Mouse (Mus musculus) hindbrain, embryonic 16.5 days (tissue): Measurements from ENCODE around the gene Abcd3. TPM values are rescaled to one million over a fixed set of nuclear protein-coding genes. Genes with fewer than 3 reads are reported as not detected.
"Not testable (repeated sequence)": the region's sequence is repeated elsewhere in the genome, so short reads cannot be mapped to it uniquely, and the experiment has no call there.

Experiments used
- ATAC-seq: fragments of 200-750 bp; cut with Nextera tagmentation; 2 replicates; pipeline ENCODE4 v1.8.0; 2017; ENCODE audit warnings: moderate TSS enrichment, moderate library complexity
- H3K27ac ChIP-seq: fragments of 300-500 bp; sonication (generic); 2 replicates; pipeline ENCODE4 v1.5.1; 2014; ENCODE audit warnings: low read depth, mild to moderate bottlenecking, control low read depth, low read length, moderate library complexity
- H3K27me3 ChIP-seq: fragments of 300-500 bp; sonication (generic); replicated peaks from 2 replicates; pipeline ENCODE4 v1.6.1; 2014; ENCODE audit warnings: low read length; ENCODE audit not compliant: control insufficient read depth, insufficient read depth
- H3K36me3 ChIP-seq: fragments of 300-500 bp; sonication (generic); 2 replicates; pipeline ENCODE4 v1.6.1; 2014; ENCODE audit warnings: mild to moderate bottlenecking, low read length, moderate library complexity, mixed read lengths; ENCODE audit not compliant: control insufficient read depth, insufficient read depth
- H3K4me1 ChIP-seq: fragments of 300-500 bp; sonication (generic); 2 replicates; pipeline ENCODE4 v1.6.1; 2014; ENCODE audit warnings: low read depth, low read length; ENCODE audit not compliant: control insufficient read depth, insufficient read depth
- H3K4me2 ChIP-seq: fragments of 300-500 bp; sonication (generic); 2 replicates; pipeline ENCODE4 v1.6.1; 2014; ENCODE audit warnings: mild to moderate bottlenecking, low read length, control low read depth, moderate library complexity
- H3K4me3 ChIP-seq: fragments of 300-500 bp; sonication (generic); 2 replicates; pipeline ENCODE4 v1.5.1; 2014; ENCODE audit warnings: mild to moderate bottlenecking, low read length, control low read depth, moderate library complexity
- H3K9ac ChIP-seq: fragments of 300-500 bp; sonication (generic); 2 replicates; pipeline ENCODE4 v1.6.1; 2014; ENCODE audit warnings: low read depth, mild to moderate bottlenecking, control low read depth, low read length, moderate library complexity
- H3K9me3 ChIP-seq: fragments of 300-500 bp; sonication (generic); 2 replicates; pipeline ENCODE4 v1.6.1; 2014; ENCODE audit warnings: mild to moderate bottlenecking, low read length, moderate library complexity; ENCODE audit not compliant: control insufficient read depth
- WGBS: fragments of 180-500 bp; shearing (Covaris S2); extraction: QIAGEN DNeasy Blood & Tissue Kit; methylation state at CpG from one replicate; pipeline ENCODE4 v1.1.7; 2014; 5-methylcytosine and 5-hydroxymethylcytosine counted together
- polyA plus RNA-seq: library from polyadenylated mRNA; unstranded; fragments of >200 nt; fragmentation: Nextera tagmentation; extraction: Ambion mirVana; gene quantifications from 2 replicates; pipeline ENCODE4 v1.2.1, GENCODE M21; 2015

Abcd3 gene
- polyA plus RNA-seq, 1 experiment from 2014 or later: 84.4 TPM

DNA sequence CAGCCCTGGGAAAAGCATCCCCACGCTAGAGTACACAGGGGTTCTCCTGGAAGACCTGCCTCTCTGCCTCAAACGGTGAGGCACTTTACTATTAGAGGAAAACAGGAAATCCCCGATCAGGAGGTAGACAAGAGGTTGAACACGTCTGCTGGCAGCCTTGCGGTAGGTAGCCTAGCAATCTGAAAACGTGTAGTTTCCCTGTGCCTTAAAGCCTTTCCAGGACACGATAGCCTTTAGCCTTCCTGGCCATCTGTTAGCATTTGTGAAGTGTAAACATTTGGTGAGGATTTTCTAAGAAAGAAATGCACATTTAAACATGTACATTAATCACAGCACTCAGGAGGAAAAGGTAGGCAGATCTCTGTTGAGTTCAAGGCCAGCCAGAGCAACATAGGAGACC is 56.7 kb downstream of the Abcd3 start:
- no peaks in the 10 kb centered on the region for H3K4me1 ChIP-seq
- H3K4me2 ChIP-seq: no peak overlapping the region
- no peaks in the 10 kb centered on the region for H3K9me3 ChIP-seq
- H3K9ac ChIP-seq: no peak overlapping the region
- no peaks in the 10 kb centered on the region for H3K27me3 ChIP-seq
- H3K36me3 ChIP-seq: peaks cover 3% of the 10 kb centered on the region; the same call in 1 of the 2 replicates
- 74% methylated on average over 7 of the region's 7 CpGs for WGBS
- ATAC-seq: no peak
- no peak overlapping the region for H3K27ac ChIP-seq
- no peak overlapping the region for H3K4me3 ChIP-seq

DNA sequence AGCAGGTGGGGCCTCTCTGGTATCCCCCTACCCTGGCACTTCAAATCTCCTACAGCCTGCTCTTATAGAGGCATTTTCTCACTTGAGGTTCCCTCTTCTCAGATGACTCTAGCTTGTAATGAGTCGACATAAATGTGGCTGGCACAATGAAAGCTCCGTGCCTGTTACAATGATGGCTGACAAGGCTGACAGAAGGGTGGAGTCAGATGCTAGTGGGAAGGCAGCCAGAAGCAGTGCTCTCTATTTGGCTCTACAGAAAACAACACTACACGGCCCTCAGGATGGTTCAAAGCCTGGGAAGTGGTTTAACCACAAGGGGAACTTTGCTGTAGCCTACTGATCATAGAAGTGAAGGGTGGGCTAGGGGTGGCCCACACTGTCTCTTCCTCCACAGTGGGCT is 60.0 kb downstream of the Abcd3 start:
- ATAC-seq: peak; percentile 42; the same call in 1 of the 2 replicates
- Histone ChIP-seq H3K36me3 (0 out of 2 replicates have a peak, but pooled peaks cover under 1% of the 10 kb centered on the region), H3K4me1 (no peaks in the 10 kb centered on the region), H3K4me2 (no peak overlapping the region), H3K27me3 (no peaks in the 10 kb centered on the region), H3K9me3 (no peaks in the 10 kb centered on the region), H3K27ac (no peak overlapping the region), H3K4me3 (no peak overlapping the region), H3K9ac (no peak overlapping the region)
- 18% methylated on average over 3 of the region's 3 CpGs for WGBS

DNA sequence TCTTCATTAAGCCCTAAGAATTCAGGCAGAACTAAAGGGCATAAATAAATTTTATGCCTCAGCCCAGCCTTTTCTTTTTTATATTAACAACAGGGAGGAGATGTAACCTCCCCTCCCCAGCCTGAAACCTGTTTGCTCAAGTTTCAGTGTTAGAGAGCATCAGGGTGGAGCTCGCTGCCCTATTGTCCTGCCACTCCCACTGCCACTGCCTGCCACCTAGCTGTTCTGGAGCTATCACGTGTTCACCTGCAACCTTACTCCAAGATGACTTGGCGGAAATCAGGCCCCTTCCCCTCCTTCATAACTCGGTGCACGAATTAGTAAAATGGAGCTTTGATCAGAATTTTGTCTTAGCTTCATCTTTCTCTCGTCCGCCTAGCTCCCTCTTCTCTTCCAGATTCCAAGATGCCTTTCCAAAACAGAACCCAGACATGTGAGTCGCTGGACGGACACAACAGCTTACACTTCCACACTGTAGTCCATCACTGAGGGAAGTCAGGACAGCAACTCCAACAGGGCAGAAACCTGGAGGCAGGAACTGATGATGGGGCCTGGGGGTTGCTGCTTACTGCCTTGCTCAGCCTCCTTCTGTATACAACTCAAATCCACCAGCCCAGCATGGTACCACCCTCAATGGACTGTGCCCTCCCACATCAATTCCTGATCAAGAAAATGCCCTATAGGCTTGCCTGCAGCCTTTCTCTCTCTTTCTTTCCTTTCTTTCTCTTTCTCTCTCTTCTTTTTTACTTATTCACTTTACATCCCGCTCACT is 60.6 kb downstream of the Abcd3 start:
- H3K27me3 ChIP-seq, H3K4me3 ChIP-seq, ATAC-seq, H3K9me3 ChIP-seq, H3K36me3 ChIP-seq, H3K4me1 ChIP-seq, H3K4me2 ChIP-seq, H3K9ac ChIP-seq, H3K27ac ChIP-seq: not testable (repeated sequence)
- 87% methylated on average over 10 of the region's 10 CpGs for WGBS

DNA sequence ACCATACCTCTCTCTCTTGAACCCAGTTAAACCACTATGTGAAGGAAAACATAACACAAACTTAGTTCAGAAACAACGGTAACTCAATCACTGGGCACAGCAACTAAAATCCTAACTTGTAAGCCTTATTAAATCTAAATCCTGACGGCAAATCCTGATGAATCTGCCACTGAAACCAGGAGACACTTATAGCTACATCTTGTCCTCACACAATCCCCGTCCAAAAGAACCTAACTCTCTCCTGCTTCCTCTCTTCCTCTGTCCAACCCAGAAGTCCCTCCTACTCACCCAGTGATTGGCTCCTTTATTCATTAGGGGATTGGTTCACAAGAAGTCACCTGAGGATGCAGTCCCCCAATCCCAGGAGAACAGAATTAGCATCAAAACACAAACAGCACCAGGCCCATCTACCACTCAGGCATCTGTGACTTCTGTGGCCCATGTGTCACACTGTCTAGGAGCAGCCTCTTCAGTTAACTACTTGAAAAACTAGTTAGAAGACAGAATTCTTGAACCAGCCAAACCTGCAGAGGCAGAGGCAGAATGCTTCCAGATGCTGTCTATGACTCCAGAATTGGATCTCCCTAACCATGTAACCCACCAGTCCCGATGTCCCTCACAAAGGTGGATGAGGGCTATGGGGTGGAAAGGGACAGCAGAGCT is 73.8 kb downstream of the Abcd3 start:
- 87% methylated on average over 4 of the region's 4 CpGs for WGBS
- not testable (repeated sequence) for H3K4me3 ChIP-seq, H3K4me2 ChIP-seq

DNA sequence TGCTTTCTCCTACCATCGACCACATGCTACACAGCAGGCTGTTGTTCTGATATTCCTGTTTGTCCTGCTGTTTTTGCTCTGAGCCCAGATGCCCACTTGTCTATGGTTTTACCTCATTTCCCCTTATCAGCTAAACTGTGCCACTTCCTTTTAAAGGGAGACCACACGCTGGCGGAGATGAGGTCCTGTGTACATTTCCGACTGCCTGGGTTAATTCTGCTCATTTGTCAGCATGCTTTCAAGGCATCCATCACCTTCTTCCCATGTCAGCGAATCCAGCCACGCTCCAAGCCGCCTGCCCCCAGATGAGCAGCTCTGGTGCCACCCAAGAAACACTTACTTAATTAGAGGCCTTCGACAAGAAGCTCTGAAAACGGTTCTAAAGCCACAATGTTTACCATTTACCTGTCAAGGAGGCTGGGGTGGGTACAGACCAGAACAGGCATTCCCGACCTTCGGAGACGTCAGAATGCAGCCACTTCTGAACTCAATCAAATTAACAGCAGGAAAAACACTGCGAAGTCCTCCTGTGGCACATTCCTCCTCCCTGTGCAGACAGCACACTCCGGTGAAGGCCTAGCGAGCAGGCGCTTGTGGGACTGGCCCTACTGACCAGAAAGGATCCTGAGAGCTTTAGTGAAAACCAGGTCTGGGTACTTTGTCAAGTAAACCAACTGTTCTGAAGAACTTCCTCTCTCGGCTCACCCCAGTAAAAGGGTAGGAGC is 75.5 kb downstream of the Abcd3 start:
- ATAC-seq: no peak
- H3K9me3 ChIP-seq: no peaks in the 10 kb centered on the region
- H3K4me1 ChIP-seq: peaks cover 6% of the 10 kb centered on the region
- no peaks in the 10 kb centered on the region for H3K36me3 ChIP-seq
- no peak overlapping the region for H3K27ac ChIP-seq
- no peak overlapping the region for H3K4me3 ChIP-seq
- H3K4me2 ChIP-seq: no peak overlapping the region
- no peak overlapping the region for H3K9ac ChIP-seq
- H3K27me3 ChIP-seq: no peaks in the 10 kb centered on the region
- 70% methylated on average over 17 of the region's 17 CpGs for WGBS

More for the DNA sequence above, 73.8 kb downstream of the Abcd3 start:
- H3K9me3 ChIP-seq, H3K36me3 ChIP-seq, H3K27ac ChIP-seq, H3K27me3 ChIP-seq, ATAC-seq, H3K4me1 ChIP-seq, H3K9ac ChIP-seq: not testable (repeated sequence)

DNA sequence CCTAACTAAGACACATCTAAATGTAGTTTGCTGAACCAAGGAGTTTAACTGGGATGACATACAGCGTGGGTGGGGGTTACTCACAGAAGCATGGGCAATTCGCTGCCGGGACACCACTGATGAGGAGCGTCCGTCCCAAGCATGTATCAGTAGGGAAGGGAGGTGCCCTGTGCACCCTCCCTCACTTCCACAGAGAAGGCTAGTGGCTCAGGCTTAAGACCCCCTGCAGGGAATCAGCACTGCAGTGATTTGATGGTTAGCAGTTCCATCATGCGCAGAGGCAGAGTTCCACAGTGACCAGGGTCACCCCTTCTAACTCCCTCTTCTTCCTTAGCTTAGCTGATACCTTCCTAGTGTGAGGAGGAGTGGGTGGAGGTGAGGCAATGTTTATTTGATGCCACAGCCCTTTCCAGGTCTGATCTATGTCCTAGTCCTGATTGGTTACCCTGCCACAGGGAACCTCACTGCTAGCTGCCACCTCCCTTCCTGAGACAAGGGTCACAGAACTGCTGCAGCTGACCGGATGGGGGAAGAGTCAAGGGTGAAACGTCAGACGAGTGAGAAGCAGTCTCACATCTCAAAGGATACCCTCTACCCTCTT is 76.3 kb downstream of the Abcd3 start:
- no peak for ATAC-seq
- 74% methylated on average over 9 of the region's 9 CpGs for WGBS
- Histone ChIP-seq H3K27me3 (no peaks in the 10 kb centered on the region), H3K4me2 (no peak overlapping the region), H3K27ac (no peak overlapping the region), H3K4me3 (no peak overlapping the region), H3K9me3 (no peaks in the 10 kb centered on the region), H3K9ac (no peak overlapping the region), H3K36me3 (0 out of 2 replicates have a peak, but pooled peaks cover 6% of the 10 kb centered on the region), H3K4me1 (peaks cover 6% of the 10 kb centered on the region)

DNA sequence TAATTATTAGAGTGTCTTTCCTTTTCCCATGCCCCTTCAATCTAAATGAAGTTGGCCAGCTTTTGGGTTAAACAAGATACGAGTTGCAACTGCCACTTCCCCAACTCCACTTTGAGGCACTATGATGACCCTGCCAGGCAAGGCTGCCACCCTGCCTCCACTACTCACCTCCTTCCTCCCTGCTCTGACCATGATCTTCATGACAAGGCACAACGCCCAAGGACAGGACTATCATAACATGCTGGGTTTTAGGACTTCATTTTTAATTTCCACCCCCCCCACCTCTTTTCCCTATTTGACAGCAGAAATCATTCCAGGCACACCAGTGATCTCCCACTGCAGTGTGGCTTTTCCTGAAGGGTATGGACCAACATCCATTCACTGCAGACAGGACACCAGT is 77.2 kb downstream of the Abcd3 start:
- H3K36me3 ChIP-seq: 0 out of 2 replicates have a peak, but pooled peaks cover 6% of the 10 kb centered on the region
- H3K27me3 ChIP-seq: no peaks in the 10 kb centered on the region
- no peak overlapping the region for H3K9ac ChIP-seq
- no peak overlapping the region for H3K4me3 ChIP-seq
- H3K4me1 ChIP-seq: peaks cover 6% of the 10 kb centered on the region
- no peak overlapping the region for H3K4me2 ChIP-seq
- no peaks in the 10 kb centered on the region for H3K9me3 ChIP-seq
- 71% methylated on average over 2 of the region's 2 CpGs for WGBS
- H3K27ac ChIP-seq: no peak overlapping the region
- no peak for ATAC-seq

DNA sequence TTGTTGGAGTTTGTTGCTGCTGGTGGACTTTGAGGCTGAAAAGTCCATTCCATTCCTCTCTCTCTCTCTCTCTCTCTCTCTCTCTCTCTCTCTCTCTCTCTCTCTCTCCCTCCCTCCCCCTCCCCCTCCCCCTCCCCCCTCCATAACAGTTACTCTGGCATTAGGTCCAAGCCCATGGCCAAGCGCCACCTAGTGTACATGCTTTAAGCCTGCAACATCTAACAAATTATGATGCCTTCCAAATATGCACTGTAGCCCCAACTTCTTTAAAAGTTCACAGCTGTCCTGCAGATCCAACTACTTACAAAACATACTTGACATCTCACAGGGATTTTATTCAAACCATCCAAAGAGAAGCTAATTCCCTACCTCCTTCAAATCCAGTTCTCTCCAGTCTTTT is 77.6 kb downstream of the Abcd3 start:
- no peak overlapping the region for H3K27ac ChIP-seq
- no peak overlapping the region for H3K9ac ChIP-seq
- WGBS: 24% methylated on average over 1 of the region's 1 CpGs
- peaks cover 6% of the 10 kb centered on the region for H3K4me1 ChIP-seq
- H3K36me3 ChIP-seq: 0 out of 2 replicates have a peak, but pooled peaks cover 6% of the 10 kb centered on the region
- no peak overlapping the region for H3K4me2 ChIP-seq
- no peaks in the 10 kb centered on the region for H3K27me3 ChIP-seq
- H3K4me3 ChIP-seq: no peak overlapping the region
- H3K9me3 ChIP-seq: no peaks in the 10 kb centered on the region
- no peak for ATAC-seq
